Mouse (Mus musculus) granulocyte monocyte progenitor cell, adult 5-6 weeks (primary cell): Measurements from ENCODE around the gene Serpina3f. TPM values are rescaled to one million over a fixed set of nuclear protein-coding genes. Genes with fewer than 3 reads are reported as not detected.

Experiments
- ATAC-seq: replicated peaks from 2 replicates; pipeline ENCODE4 v1.8.0; 2016; ENCODE audit warnings: mild to moderate bottlenecking, moderate TSS enrichment, inconsistent platforms; ENCODE audit not compliant: poor library complexity, severe bottlenecking
- total RNA-seq, 2 experiments: library from RNA; stranded (forward) in 1 of 2; stranded (reverse) in 1 of 2; fragments of 200-712, 200-1000 nt in 1 of 2; fragments of >200 nt in 1 of 2; fragmentation: Nextera tagmentation in 1 of 2; gene quantifications; 2 replicates each; pipeline ENCODE4 v1.2.3; 2014 to 2017

Gene Serpina3f
- total RNA-seq, 2 experiments from 2014 or later = 0.62 to 0.69 TPM

DNA sequence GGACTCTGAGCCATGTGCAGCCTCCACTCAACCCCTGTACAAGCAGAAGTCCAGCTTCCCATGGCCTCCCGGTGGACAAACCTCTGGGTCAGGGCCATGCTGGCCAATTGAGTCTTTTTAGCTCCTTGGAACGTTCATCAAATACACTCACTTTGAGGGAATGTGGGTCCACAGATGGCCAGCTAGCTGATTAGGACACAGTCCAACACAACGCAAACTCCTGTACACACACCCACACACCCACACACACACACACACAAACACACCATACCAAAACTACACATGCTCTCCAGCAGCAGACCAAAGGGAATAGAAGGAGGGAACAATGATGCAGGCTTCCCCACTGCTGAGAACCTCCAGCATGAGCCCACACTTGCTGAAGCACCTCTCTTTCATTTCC, 31.3 kb downstream of the Serpina3f start:
- no peak for ATAC-seq

DNA sequence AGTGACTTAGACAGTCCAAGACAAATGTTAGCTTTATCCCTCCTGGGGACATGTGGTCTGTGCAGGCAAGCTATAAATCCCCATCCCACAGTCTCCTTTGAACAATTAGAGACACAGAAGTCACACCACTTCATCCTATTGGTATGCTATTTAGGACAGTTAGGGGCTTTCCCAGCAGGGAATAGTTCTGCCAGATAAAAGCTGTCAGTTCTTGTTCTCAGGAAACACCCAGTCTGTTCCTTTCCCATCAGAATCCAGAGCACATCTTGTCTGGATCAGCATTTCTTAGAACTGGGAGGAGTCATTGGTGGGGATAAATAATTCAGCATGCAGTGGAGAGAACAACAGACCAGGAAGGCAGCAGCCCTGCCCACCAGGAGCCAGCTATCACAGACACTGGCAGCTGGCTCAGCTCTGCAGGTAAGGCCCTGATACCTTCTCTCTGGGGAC, 33.2 kb downstream of the Serpina3f start:
- no peak for ATAC-seq

DNA sequence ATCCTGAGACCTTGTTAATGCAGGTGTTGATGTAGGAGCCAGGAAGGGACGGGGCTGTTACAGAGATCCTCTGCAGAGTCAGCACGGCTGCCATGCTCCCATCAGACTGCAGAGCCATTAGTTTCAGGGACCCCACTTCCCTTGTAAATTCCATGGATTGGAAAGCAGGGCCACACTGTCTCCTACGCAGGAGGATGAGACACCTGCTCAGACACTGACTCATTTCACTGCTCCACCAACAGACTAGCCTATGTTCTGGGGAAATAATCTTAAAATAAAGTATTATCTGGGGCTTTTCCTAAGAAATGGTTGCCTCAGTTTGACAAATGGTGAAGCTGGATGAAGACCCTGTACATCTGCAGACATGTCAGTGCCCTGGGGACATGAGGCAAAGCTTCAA, 33.9 kb downstream of the Serpina3f start:
- ATAC-seq = no peak

DNA sequence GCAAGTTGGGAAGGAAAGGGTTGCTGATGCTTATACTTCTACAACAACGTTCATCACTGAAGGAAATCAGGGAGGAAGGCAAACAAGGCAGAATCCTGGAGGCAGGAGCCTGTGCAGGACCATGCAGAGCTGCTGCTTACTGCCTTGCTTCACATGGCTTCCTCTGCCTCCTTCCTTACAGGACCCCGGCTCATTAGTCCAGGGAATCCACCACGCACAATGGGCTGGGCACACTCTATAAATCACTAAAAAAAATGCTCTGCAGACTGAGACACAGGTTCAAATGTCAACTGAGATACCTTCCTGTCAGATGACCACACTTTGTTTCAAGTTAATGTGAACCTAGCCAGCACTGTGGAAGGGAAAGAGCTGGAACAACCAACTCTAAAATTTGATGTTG, 46.7 kb downstream of the Serpina3f start:
- ATAC-seq = no peak

DNA sequence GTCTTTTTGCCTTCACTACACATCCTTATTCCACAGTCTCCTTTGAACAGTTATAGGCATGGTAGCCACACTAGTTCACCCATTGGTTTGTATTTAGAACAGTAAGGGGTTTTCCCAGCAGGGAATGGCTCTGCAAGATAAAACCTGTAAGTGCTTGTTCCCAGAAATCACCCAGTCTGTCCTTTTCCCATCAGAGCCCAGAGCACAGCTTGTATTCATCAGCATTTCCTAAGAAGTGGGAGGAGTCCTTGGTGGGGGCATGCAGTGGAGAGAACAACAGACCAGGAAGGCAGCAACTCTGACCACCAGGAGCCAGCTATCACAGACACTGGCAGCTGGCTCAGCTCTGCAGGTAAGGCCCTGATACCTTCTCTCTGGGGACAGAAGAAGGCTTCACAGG, 48.5 kb downstream of the Serpina3f start, which contains the start of gene Serpina3i:
Gene Serpina3i (plus strand): TSS at position 260 of the 400 bp plus-strand sequence.
- ATAC-seq = no peak

DNA sequence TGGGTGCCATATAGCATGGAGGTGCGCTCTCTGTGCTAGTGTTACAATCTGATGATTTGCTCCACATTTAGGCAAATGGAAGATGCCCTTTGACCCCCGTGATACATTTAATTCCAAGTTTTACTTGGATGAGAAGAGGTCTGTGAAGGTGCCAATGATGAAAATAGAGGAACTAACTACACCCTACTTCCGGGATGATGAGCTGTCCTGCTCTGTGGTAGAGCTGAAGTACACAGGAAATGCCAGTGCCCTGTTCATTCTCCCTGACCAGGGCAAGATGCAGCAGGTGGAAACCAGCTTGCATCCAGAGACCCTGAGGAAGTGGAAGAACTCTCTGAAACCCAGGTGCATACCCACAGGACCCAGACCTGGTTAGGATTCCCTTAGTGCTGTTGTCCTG, 52.0 kb downstream of the Serpina3f start:
- peak; percentile 80 for ATAC-seq

Other genes with a start within 250 kb of the Serpina3f start
- 0.17 TPM in 1 of 2 replicates, not detected in the other for gene Serpina11, start 224.6 kb upstream of the Serpina3f start, total RNA-seq (2014; fragmentation: Nextera tagmentation)
- gene Serpina11, start 224.6 kb upstream of the Serpina3f start, total RNA-seq (2017) = not detected in 2 replicates
- gene Serpina9, start 200.8 kb upstream of the Serpina3f start, total RNA-seq (2014; fragmentation: Nextera tagmentation) = not detected in 2 replicates
- gene Serpina9, start 200.8 kb upstream of the Serpina3f start, total RNA-seq (2017) = not detected in 2 replicates
- gene Serpina12, start 170.1 kb upstream of the Serpina3f start, total RNA-seq (2014; fragmentation: Nextera tagmentation) = not detected in 2 replicates
- 0.13 TPM in 1 of 2 replicates, not detected in the other for gene Serpina12, start 170.1 kb upstream of the Serpina3f start, total RNA-seq (2017)
- not detected in 2 replicates for gene Serpina5, start 113.4 kb upstream of the Serpina3f start, total RNA-seq (2014; fragmentation: Nextera tagmentation)
- not detected in 2 replicates for gene Serpina5, start 113.4 kb upstream of the Serpina3f start, total RNA-seq (2017)
- not detected in 2 replicates for gene Serpina3a, start 101.8 kb upstream of the Serpina3f start, total RNA-seq (2014; fragmentation: Nextera tagmentation)
- not detected in 2 replicates for gene Serpina3a, start 101.8 kb upstream of the Serpina3f start, total RNA-seq (2017)
- not detected in 2 replicates for gene Serpina3b, start 86.5 kb upstream of the Serpina3f start, total RNA-seq (2014; fragmentation: Nextera tagmentation)
- gene Serpina3b, start 86.5 kb upstream of the Serpina3f start, total RNA-seq (2017) = not detected in 2 replicates
- gene Serpina3c, start 60.7 kb upstream of the Serpina3f start, total RNA-seq (2014; fragmentation: Nextera tagmentation) = not detected in 2 replicates
- not detected in 2 replicates for gene Serpina3c, start 60.7 kb upstream of the Serpina3f start, total RNA-seq (2017)
- gene Serpina3g, start 21.7 kb downstream of the Serpina3f start, total RNA-seq (2014; fragmentation: Nextera tagmentation) = 30.4 and 34.2 TPM in 2 replicates
- gene Serpina3g, start 21.7 kb downstream of the Serpina3f start, total RNA-seq (2017) = 26.5 and 29.7 TPM in 2 replicates
- not detected in 2 replicates for gene Serpina3i, start 48.6 kb downstream of the Serpina3f start, total RNA-seq (2014; fragmentation: Nextera tagmentation)
- gene Serpina3i, start 48.6 kb downstream of the Serpina3f start, total RNA-seq (2017) = not detected in 2 replicates
- not detected in 2 replicates for gene Serpina3j, start 100.0 kb downstream of the Serpina3f start, total RNA-seq (2014; fragmentation: Nextera tagmentation)
- not detected in 2 replicates for gene Serpina3j, start 100.0 kb downstream of the Serpina3f start, total RNA-seq (2017)
- not detected in 2 replicates for gene Serpina3k, start 123.9 kb downstream of the Serpina3f start, total RNA-seq (2014; fragmentation: Nextera tagmentation)
- gene Serpina3k, start 123.9 kb downstream of the Serpina3f start, total RNA-seq (2017) = not detected in 2 replicates
- not detected in 2 replicates for gene Serpina3m, start 123.9 kb downstream of the Serpina3f start, total RNA-seq (2014; fragmentation: Nextera tagmentation)
- not detected in 2 replicates for gene Serpina3m, start 123.9 kb downstream of the Serpina3f start, total RNA-seq (2017)
- not detected in 2 replicates for gene Serpina3n, start 192.2 kb downstream of the Serpina3f start, total RNA-seq (2014; fragmentation: Nextera tagmentation)
- not detected in 2 replicates for gene Serpina3n, start 192.2 kb downstream of the Serpina3f start, total RNA-seq (2017)